Mouse (Mus musculus): ENCODE data around the gene Prelp. TPM values are rescaled to one million over a fixed set of nuclear protein-coding genes. Genes with fewer than 3 reads are reported as not detected.
A peak's percentile ranks its signal among the peaks of the same experiment; 100 is the strongest.

Prelp gene
- polyA plus RNA-seq, 1 experiment from 2014 or later, result 3.2 TPM

DNA sequence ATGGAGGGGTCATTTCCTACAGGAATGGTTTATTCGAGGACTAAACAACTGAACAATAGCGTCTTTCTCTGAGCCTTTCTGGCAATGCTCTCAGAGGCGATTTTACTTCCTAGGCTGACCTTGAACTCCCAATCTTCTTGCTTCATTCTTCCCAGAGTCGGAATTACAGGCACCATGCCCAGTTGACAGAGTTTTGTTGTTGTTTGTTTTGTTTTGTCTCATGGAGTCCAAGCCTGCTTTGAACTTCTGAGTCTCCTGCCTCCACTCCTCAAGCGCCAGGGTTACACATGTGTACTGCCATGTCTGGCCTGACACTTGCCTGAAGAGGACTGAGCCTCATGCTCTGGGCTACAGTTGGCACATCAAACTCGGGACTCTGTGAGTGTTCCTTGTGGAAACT lies 8.2 kb downstream of the Prelp start:
- no peaks in the 10 kb centered on the region for H3K27me3 ChIP-seq (ENCODE audit: control insufficient read depth, insufficient read depth, low read length)
- DNase-seq (ENCODE audit: low spot score) (no peak), ATAC-seq (ENCODE audit: low FRiP score) (no peak)
- 82% methylated on average over 6 of the region's 6 CpGs for WGBS
- H3K4me1 ChIP-seq (replicated peaks; ENCODE audit: control insufficient read depth, insufficient read depth, low read length), result peaks cover 9% of the 10 kb centered on the region
- H3K4me3 ChIP-seq (ENCODE audit: low read depth, low read length), result no peak overlapping the region
- H3K36me3 ChIP-seq (ENCODE audit: control insufficient read depth, insufficient read depth, low read length), result no peaks in the 10 kb centered on the region
- H3K9me3 ChIP-seq (ENCODE audit: control insufficient read depth, low read length), result no peaks in the 10 kb centered on the region
- no peak overlapping the region for H3K4me2 ChIP-seq (replicated peaks; ENCODE audit: low read depth, low read length)
- no peak overlapping the region for H3K9ac ChIP-seq (ENCODE audit: low read depth, low read length)
- no peak overlapping the region for H3K27ac ChIP-seq (ENCODE audit: low read depth, low read length)

DNA sequence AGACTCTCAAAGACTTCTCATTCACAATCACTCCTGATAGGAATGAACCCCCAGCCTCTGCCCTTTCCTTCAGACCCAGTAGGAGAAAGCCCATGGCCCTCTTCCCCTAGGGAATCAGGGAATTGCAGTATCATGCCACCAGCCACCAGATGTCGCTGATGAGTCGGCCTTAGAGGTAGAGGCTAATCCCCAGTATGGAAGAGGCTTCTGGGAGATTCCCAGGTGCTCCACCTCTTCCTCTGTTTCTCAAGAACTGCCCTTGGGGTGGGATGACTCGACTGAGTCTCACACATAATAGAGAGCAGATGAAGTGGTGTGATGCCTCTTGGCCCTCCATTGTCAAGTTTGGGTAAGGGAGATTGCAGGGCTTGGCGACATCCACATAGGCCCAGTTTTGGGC lies 9.8 kb downstream of the Prelp start:
- no peak for ATAC-seq (ENCODE audit: low FRiP score)
- DNase-seq (ENCODE audit: low spot score), result peak; percentile 85
- H3K9ac ChIP-seq (ENCODE audit: low read depth, low read length), result no peak overlapping the region
- H3K27me3 ChIP-seq (ENCODE audit: control insufficient read depth, insufficient read depth, low read length), result no peaks in the 10 kb centered on the region
- no peaks in the 10 kb centered on the region for H3K36me3 ChIP-seq (ENCODE audit: control insufficient read depth, insufficient read depth, low read length)
- H3K4me3 ChIP-seq (ENCODE audit: low read depth, low read length), result no peak overlapping the region
- 25% methylated on average over 4 of the region's 4 CpGs for WGBS
- H3K9me3 ChIP-seq (ENCODE audit: control insufficient read depth, low read length), result no peaks in the 10 kb centered on the region
- no peak overlapping the region for H3K27ac ChIP-seq (ENCODE audit: low read depth, low read length)
- peaks cover 4% of the 10 kb centered on the region for H3K4me1 ChIP-seq (replicated peaks; ENCODE audit: control insufficient read depth, insufficient read depth, low read length)
- H3K4me2 ChIP-seq (replicated peaks; ENCODE audit: low read depth, low read length), result no peak overlapping the region

DNA sequence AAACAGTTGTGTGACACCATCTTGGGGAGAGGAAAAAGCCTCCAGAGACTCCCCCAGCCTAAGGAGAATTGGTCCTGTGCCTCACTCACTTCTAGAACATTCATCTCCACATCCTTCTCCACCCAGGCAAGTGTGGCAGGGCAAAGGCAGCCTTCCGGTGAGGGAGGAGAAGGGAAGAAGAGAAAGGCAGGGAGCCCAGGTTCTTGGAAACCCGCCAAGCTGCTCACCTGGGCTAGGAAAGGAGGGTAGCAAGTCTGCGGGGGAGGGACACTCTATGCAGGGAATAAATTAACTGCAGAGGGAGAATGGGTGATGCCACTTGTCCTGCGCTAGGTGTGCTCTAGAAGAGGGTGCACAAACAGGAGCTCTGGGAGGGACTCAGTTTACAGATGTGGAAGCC lies 10.2 kb downstream of the Prelp start:
- DNase-seq (ENCODE audit: low spot score), result no peak
- no peak overlapping the region for H3K4me2 ChIP-seq (replicated peaks; ENCODE audit: low read depth, low read length)
- H3K27ac ChIP-seq (ENCODE audit: low read depth, low read length), result no peak overlapping the region
- H3K4me1 ChIP-seq (replicated peaks; ENCODE audit: control insufficient read depth, insufficient read depth, low read length), result peaks cover 4% of the 10 kb centered on the region
- no peak for ATAC-seq (ENCODE audit: low FRiP score)
- H3K36me3 ChIP-seq (ENCODE audit: control insufficient read depth, insufficient read depth, low read length), result no peaks in the 10 kb centered on the region
- H3K27me3 ChIP-seq (ENCODE audit: control insufficient read depth, insufficient read depth, low read length), result no peaks in the 10 kb centered on the region; the same call in 1 of the 2 replicates
- no peaks in the 10 kb centered on the region for H3K9me3 ChIP-seq (ENCODE audit: control insufficient read depth, low read length)
- 78% methylated on average over 4 of the region's 4 CpGs for WGBS
- no peak overlapping the region for H3K4me3 ChIP-seq (ENCODE audit: low read depth, low read length)
- H3K9ac ChIP-seq (ENCODE audit: low read depth, low read length), result no peak overlapping the region

DNA sequence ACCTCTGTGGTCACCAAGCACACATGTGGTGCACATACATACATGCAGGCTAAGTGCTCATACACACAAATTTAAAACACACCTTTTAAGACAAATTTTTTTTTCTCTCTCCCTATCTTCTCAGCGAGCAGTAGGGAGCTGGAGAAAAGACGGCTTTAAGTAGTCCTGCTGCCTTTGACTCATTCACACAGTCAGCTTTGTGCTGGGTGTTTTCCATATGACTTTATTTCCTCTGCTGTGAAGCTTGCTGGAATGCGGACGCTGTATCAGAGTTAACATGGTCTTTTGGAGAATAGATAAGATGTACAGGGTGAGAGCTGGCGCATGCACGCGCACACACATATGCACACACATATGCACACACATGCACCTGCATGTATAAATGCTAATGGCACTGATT lies 11.1 kb downstream of the Prelp start:
- no peak overlapping the region for H3K4me2 ChIP-seq (replicated peaks; ENCODE audit: low read depth, low read length)
- ATAC-seq (ENCODE audit: low FRiP score) (no peak), DNase-seq (ENCODE audit: low spot score) (no peak)
- WGBS, result 90% methylated on average over 7 of the region's 7 CpGs
- H3K9me3 ChIP-seq (ENCODE audit: control insufficient read depth, low read length), result no peaks in the 10 kb centered on the region
- no peak overlapping the region for H3K9ac ChIP-seq (ENCODE audit: low read depth, low read length)
- no peaks in the 10 kb centered on the region; the same call in 1 of the 2 replicates for H3K27me3 ChIP-seq (ENCODE audit: control insufficient read depth, insufficient read depth, low read length)
- H3K36me3 ChIP-seq (ENCODE audit: control insufficient read depth, insufficient read depth, low read length), result no peaks in the 10 kb centered on the region
- no peak overlapping the region for H3K27ac ChIP-seq (ENCODE audit: low read depth, low read length)
- peaks cover 4% of the 10 kb centered on the region for H3K4me1 ChIP-seq (replicated peaks; ENCODE audit: control insufficient read depth, insufficient read depth, low read length)
- no peak overlapping the region for H3K4me3 ChIP-seq (ENCODE audit: low read depth, low read length)

DNA sequence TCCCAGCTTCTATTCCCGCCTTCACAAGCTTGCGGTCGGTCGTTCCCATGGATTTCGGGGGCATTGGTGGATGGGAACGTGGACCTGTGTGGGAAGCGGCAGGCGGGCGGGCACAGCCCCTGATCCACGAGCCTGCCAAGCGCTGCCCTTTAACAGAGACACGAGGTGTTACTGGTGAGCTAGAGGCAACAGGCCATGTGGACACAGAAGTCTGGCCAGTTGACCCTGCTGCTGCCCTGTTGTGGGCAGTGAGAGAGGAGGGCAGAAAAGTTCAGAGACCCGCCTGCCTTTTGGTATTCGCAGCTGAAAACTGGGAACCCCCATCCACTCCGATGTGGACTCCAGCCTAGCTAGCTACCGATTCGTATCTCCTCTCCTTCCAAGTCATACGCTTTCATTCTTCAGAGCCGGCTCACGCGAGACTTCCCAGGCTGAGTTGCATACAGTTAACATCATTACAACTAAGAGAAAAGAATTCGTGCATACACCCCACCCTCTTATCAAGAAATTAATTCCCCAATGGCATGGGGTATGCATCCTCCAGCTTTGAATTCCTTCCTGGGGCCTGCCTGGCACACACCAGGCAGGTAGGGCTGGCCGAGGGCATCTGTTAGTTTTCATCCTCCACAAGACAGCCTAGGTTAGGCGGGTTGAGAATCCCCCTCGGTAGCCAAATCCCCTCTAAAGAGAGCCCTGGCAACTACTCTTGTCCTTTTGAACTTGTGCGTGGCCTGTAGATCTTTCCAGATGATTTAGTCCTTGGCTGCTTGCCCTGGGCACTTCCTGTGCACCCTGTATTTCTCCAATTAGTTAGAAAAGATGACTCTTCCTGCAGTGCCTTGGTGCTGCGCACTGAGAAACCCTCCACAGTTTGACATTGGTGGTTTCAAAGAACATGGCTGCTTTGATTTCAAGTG lies 12.3 kb downstream of the Prelp start:
- peaks cover 4% of the 10 kb centered on the region for H3K4me1 ChIP-seq (replicated peaks; ENCODE audit: control insufficient read depth, insufficient read depth, low read length)
- H3K36me3 ChIP-seq (ENCODE audit: control insufficient read depth, insufficient read depth, low read length), result no peaks in the 10 kb centered on the region
- H3K4me3 ChIP-seq (ENCODE audit: low read depth, low read length), result peak overlapping the region; percentile 34
- H3K4me2 ChIP-seq (replicated peaks; ENCODE audit: low read depth, low read length), result peak overlapping the region; percentile 80
- no peaks in the 10 kb centered on the region for H3K9me3 ChIP-seq (ENCODE audit: control insufficient read depth, low read length)
- H3K9ac ChIP-seq (ENCODE audit: low read depth, low read length), result peak overlapping the region; percentile 61
- peak overlapping the region; percentile 77 for H3K27ac ChIP-seq (ENCODE audit: low read depth, low read length)
- no peaks in the 10 kb centered on the region; the same call in 1 of the 2 replicates for H3K27me3 ChIP-seq (ENCODE audit: control insufficient read depth, insufficient read depth, low read length)
- peak; percentile 15; the same call in 1 of the 2 replicates for ATAC-seq (ENCODE audit: low FRiP score)
- no peak for DNase-seq (ENCODE audit: low spot score)
- WGBS, result 19% methylated on average over 27 of the region's 27 CpGs

DNA sequence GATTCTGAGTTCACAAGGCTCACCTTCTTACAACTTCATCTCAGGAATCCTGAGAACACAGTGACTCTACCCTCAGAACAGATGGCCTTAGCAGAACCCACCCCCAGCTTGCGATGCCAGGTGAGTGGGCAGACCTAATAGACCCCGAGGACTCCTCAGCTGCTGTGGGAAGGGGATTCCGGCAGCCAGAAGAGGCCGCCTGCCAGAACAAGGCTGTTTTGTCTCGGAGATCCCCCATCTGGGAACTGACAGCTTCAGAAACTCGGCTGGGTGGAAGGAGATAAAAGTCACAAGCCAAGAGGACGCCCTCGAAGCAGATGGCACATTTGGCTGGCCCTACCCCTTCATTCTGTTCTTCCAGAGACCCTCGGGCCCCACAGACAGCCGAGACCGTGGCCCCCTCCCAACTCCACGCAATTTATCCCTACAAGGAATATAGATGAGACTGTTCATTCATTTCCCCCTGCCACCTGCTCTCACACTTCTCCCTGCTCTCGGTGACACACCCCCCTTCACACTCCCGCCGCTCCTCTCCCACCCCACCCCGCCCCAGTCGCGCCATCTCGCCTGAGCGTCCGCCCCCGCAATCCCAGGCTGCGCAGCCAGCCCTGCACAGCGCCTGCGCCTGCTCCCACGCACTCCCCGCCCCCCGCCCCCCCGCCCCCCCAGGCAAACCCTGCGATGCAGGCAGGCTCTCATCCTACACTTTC lies 13.1 kb downstream of the Prelp start, which contains the start of gene Optc:
Optc (minus strand) TSS at position 51 of the 710 bp plus-strand sequence.
- 4% methylated on average over 30 of the region's 30 CpGs for WGBS
- DNase-seq (ENCODE audit: low spot score) (peak; percentile 63), ATAC-seq (ENCODE audit: low FRiP score) (peak; percentile 86)
- Histone ChIP-seq H3K9me3 (ENCODE audit: control insufficient read depth, low read length) (no peaks in the 10 kb centered on the region), H3K4me3 (ENCODE audit: low read depth, low read length) (peak within 1 kb of the TSS; percentile 34), H3K4me1 (replicated peaks; ENCODE audit: control insufficient read depth, insufficient read depth, low read length) (peaks cover 4% of the 10 kb centered on the region), H3K27me3 (ENCODE audit: control insufficient read depth, insufficient read depth, low read length) (no peaks in the 10 kb centered on the region; the same call in 1 of the 2 replicates), H3K9ac (ENCODE audit: low read depth, low read length) (peak within 1 kb of the TSS; percentile 61), H3K4me2 (replicated peaks; ENCODE audit: low read depth, low read length) (peak within 1 kb of the TSS; percentile 80), H3K36me3 (ENCODE audit: control insufficient read depth, insufficient read depth, low read length) (no peaks in the 10 kb centered on the region), H3K27ac (ENCODE audit: low read depth, low read length) (peak within 1 kb of the TSS; percentile 77)

DNA sequence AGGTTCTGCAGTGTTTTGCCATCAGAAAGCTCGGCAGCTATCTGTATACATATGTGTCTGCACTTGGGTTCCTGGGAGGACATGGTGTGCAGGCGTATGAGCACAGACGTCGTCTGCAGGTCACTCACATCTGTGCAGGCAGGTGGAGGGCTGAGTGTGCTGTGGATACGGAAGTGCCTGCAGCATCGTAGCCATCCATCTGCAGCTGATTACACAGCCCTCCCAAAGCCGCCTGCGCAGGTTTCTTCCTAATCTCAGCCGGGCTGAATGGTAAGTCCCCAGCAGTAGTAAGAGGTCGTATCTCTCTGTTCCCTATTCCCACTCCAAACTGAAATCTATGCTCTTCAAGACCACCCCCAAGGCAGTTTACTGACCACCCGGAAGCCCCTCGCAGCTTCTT lies 14.8 kb downstream of the Prelp start:
- 70% methylated on average over 12 of the region's 12 CpGs for WGBS
- H3K4me2 ChIP-seq (replicated peaks; ENCODE audit: low read depth, low read length), result no peak overlapping the region
- peaks cover 4% of the 10 kb centered on the region for H3K4me1 ChIP-seq (replicated peaks; ENCODE audit: control insufficient read depth, insufficient read depth, low read length)
- DNase-seq (ENCODE audit: low spot score) (no peak), ATAC-seq (ENCODE audit: low FRiP score) (no peak)
- H3K9me3 ChIP-seq (ENCODE audit: control insufficient read depth, low read length), result no peaks in the 10 kb centered on the region
- H3K9ac ChIP-seq (ENCODE audit: low read depth, low read length), result no peak overlapping the region
- no peaks in the 10 kb centered on the region; the same call in 1 of the 2 replicates for H3K27me3 ChIP-seq (ENCODE audit: control insufficient read depth, insufficient read depth, low read length)
- no peak overlapping the region for H3K4me3 ChIP-seq (ENCODE audit: low read depth, low read length)
- H3K36me3 ChIP-seq (ENCODE audit: control insufficient read depth, insufficient read depth, low read length), result no peaks in the 10 kb centered on the region
- no peak overlapping the region for H3K27ac ChIP-seq (ENCODE audit: low read depth, low read length)

DNA sequence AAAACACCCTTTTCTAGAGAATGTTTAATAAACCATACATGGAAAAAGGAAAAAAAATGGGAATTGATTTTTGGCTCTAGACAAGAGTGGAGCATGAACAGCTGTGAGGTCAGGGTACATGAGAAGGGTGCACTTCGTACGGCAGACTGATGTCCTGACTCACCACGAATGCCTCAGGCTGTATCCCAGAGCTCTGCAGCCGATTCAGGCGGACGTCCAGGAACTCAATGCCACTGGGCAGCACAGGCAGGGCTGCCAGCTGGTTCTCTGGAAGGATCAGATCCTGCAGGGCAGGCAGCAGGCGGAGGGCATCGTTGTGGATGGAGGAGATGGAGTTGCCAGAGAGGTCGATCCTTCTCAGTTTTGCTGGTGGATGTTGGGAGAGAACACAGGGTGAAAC lies 20.4 kb downstream of the Prelp start:
- Histone ChIP-seq H3K4me1 (replicated peaks; ENCODE audit: control insufficient read depth, insufficient read depth, low read length) (no peaks in the 10 kb centered on the region), H3K36me3 (ENCODE audit: control insufficient read depth, insufficient read depth, low read length) (no peaks in the 10 kb centered on the region), H3K27me3 (ENCODE audit: control insufficient read depth, insufficient read depth, low read length) (no peaks in the 10 kb centered on the region), H3K9me3 (ENCODE audit: control insufficient read depth, low read length) (no peaks in the 10 kb centered on the region), H3K4me2 (replicated peaks; ENCODE audit: low read depth, low read length) (no peak overlapping the region), H3K9ac (ENCODE audit: low read depth, low read length) (no peak overlapping the region), H3K4me3 (ENCODE audit: low read depth, low read length) (no peak overlapping the region), H3K27ac (ENCODE audit: low read depth, low read length) (no peak overlapping the region)
- DNase-seq (ENCODE audit: low spot score) (no peak), ATAC-seq (ENCODE audit: low FRiP score) (no peak)
- WGBS, result 85% methylated on average over 9 of the region's 9 CpGs

All from hindbrain, embryonic 11.5 days (tissue).